Mouse (Mus musculus) hindlimb bud, embryonic 11.5 days (tissue): ENCODE results near the gene Dlst.

Experiments
- DNase-seq: peaks from one replicate; pipeline ENCODE4 v3.0.0-alpha.2; 2012; ENCODE audit warnings: low read depth, low spot score; ENCODE audit errors: extremely low spot score

Dlst gene

GRCm38 (mm10) chr12:85146881-85147280, 36.2 kb downstream of the Dlst start:
- no peak for DNase-seq

GRCm38 (mm10) chr12:85150321-85151001, 39.8 kb downstream of the Dlst start:
- no peak for DNase-seq

DNA sequence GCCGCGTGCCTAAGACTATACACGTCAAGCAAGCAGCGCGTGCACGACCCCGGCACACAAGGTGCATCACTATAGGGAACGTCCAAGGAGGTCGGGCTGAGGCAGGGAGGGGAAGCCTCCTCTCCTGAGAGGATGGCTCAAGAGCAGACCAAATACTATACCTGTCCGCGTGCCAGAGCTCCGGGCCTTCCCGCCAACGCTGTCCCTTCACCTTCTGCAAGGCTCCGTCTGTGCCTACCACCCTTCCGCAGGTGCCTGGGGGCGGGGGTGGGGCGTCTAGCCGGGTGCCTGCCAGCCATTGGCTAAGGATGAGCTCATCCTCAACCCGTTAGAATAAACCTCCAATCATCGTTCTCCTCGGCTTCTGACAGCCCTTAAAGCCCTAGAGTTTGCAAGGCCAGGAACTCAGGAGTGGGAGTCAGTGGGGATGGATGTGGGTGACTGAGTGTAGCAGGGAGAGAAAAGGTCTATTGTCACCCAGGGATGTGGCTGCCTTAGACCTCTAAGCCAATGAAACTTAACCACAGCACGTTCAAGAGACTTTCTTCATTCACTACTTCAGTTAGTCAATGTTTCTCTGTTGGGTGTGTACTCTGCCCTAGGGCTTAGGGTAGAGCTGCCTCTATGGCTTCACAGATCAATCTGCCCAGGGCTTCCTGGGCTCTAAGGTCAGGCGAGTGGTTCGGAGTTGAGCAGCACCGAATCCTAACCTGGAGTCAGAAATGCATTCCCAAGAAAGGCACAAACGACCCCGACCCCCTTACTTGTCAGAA, 40.6 kb downstream of the Dlst start, which contains the start of gene Rps6kl1:
Gene Rps6kl1 (minus strand): TSS at position 263 of the 773 bp plus-strand sequence.
- DNase-seq: no peak

GRCm38 (mm10) chr12:85153011-85153410, 42.4 kb downstream of the Dlst start:
- no peak for DNase-seq

- DNase-seq: no peak
These were observed 45.7 kb downstream of the Dlst start for GRCm38 (mm10) chr12:85156324-85156723.

DNA sequence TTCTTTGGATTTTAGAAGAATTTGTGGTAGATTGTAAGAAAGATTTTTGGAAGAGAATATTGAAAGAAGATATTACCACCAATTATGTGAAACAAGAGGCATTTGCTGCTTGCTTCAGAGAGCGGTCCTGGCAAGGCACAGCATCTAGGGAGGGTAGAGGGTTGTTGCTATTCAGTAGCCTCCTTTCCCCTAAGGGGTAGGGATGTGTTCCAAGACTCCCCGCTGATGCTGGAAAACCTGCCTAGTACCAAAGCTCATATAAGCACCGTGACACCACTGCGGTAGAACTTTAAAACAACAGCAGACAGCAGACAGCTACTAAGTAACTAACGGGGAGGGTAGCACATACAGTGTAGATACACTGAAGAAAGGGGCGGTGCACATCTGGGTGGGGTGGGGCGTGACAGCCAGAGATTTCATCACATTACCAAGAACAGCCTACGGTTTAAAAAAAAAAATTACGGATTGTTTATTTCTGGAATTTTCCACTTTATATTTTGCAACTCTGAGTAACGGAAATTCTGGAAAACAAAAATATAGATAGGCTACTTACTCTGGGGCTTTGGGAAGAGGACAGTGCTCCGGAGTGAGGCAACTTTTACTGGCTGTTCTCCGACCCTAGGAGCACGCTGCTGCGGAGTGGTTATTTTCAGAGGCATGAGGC, 47.3 kb downstream of the Dlst start:
- no peak for DNase-seq

DNA sequence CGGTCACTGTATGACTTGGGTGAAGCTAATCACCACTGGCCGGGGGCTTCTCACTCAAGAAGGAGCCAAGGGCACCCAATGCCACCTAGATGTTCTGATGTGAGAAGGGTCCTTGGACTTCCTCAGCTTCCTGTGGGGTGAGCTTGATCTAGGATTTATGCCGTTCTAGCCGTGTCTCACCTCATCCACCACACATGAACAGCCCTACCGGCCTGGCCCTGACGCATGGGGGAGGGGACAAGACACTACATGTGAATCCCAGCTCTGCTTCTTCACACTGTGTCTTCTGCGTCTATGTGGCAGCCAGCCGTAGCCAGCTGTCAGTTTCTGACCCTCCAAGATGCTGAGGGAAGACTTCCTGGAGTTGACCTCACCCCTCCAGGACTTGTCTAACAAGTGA, 48.2 kb downstream of the Dlst start:
- DNase-seq: no peak

DNA sequence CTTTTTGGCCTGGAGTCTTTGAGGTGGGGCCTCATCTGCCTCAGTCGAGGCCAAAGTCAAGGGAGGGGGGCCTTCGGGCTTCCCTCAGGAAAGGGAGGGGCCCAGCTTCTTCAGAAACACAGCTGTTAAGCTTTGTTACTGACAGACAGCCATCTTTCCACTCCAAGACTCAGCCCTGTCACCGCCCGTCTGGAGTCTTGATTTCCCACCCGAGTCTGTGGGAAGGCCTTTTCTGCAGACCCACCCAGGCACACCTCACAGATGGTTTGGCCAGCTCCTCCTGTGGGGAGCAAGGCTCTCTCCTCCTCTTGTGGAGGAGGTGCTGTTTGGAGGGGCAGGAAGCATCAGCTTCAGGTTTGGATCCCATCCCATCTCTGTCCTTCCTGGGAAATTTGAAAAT, 49.0 kb downstream of the Dlst start:
- DNase-seq: no peak

- DNase-seq: no peak
These were observed 54.4 kb downstream of the Dlst start for GRCm38 (mm10) chr12:85164996-85165395.

DNA sequence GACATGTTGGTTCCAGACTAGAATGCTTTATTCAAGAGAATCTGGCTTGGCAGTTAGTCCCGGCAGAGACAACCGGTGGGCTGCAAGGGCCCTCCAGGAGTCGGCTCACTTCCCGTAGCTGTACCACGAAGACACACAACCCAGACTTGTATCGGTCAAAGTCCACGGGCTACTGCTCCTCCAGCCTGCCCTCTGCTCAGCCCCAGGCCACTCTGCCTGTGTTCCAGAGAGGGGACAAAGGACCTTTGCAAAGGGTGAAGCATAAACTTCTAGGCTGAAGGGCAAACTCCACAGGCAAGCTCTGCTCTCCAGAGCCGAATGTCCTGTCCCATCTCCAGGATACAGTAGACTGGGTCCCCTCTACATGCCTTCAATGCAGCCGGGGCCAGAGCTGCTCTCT, 56.0 kb downstream of the Dlst start:
- DNase-seq: no peak

GRCm38 (mm10) chr12:85169117-85169858, 58.7 kb downstream of the Dlst start:
- DNase-seq: peak; percentile 49

- no peak for DNase-seq
These were observed 59.2 kb downstream of the Dlst start for GRCm38 (mm10) chr12:85169877-85170276.

DNA sequence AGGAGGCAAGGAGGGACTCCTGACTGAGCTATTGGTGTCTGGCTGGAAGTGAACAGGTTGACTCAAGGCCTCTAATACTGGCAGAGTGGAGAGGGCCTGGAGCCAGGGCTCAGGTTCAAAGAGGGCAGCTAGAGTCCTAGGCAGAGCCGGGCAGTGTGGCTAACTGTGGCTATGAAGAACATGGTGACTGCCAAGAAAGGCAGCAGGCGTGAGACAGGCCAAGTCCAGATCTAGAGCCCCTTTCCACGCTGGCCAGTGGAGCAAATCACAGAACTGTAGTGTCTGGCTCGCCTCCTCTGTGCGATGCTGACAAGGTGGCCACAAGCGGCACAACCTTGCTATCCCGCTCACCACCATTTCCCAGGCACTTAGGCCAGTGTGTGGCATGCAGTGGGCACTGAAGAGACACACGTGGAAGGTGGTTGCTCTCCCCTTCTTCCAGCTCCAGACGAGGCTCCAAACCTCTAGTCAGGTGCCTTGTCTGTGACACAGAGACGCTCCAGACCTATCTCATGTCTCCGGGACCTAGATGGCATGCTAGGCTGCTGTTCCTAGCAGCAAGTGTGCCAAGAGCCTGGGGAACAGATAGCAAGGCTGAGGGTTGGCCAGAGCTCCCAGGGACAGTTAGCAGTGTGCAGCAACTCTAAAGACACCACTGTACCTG, 59.8 kb downstream of the Dlst start:
- no peak for DNase-seq

DNA sequence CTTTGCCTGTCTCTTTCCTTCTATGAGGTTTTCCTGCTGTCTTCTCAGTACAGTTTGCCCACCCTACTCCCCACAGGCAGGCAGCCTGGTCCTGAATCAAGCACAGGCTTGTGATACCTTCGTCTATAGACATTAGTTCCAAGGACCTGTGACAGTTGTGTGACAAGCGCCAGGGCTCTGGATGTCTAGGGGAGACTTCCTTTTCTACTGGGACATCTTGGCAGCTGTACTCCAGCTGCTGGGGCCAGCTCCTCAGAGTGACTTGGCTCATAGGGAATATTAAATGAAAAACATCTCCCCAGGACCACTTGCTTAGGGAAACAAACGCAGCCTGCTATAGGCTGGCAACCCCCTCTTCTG, 60.3 kb downstream of the Dlst start:
- DNase-seq: no peak

- DNase-seq: no peak
These were observed 63.4 kb downstream of the Dlst start for GRCm38 (mm10) chr12:85174016-85174415.

DNA sequence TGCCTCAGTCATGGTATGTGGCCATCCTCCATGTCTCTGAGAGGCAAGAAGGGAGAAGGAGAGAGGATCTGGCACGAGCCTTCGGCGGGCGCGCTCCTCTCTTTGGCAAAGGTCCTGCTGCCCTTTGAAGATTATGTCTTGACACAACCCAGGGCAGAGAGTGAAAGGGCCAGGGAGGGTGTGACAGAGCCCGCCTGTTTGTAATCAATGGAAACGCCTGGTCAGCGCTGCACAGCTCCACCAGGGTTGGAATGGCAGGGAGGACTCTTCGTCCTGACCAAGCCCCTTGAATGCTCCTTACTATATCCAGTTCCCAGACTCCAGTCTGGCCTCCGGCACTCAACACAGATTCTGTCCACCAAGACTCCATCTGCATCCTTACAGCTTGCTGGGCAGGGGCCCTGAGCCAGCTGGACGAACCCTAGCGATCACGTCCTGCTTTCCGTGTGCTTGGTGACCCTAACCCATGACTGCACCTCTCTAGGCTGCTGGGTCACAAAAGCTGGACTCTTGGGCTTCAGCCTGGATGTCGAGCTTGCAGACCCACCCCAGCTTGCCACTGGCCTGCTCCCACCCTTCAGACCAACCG, 64.5 kb downstream of the Dlst start:
- DNase-seq: no peak

DNA sequence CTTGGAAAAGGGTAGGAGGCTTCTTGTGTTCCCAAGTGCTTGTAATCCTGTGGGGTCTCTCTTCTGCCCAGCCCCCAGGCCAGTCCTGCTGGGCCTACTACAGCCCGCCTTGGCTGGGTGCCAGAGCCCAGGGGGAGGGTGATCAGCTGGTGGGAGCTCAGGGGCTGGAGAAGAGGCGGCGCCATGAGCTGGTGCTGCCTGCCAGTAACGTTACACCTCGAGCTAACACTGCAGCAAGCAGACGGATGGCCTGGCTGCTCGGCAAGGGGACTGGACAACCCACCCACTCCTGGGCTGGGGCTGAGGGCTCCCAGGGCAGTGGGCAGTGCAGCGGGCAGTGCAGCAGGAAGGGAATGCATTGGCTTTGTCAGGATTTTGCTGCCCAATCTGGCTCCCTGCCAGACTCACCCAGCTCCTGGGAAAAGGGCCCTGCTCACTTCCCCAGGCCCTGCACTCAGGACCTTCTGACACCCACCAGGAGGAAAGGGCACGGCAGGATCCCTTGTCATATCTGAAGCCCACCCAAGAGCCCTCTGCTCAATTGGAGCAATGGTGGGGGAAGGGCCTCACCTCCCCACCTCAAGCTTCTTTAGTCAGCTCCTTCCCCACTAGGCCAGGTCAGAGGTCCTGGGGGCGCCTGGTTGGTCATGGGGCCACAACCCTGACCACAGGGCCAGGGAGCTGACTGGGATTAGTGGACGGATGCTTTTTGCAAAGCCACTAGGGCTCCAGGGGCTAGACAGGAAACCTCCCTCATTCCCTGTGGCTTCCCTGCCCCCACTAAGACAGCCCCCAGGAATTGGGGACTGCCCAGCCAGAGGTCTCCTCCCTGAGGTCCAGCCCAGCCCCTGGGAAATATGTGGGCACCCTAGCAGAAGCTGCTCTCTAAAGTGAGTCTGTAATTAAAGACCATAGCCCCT, 65.6 kb downstream of the Dlst start:
- no peak for DNase-seq

- DNase-seq: no peak
These were observed 66.4 kb downstream of the Dlst start for GRCm38 (mm10) chr12:85176846-85177523.

DNA sequence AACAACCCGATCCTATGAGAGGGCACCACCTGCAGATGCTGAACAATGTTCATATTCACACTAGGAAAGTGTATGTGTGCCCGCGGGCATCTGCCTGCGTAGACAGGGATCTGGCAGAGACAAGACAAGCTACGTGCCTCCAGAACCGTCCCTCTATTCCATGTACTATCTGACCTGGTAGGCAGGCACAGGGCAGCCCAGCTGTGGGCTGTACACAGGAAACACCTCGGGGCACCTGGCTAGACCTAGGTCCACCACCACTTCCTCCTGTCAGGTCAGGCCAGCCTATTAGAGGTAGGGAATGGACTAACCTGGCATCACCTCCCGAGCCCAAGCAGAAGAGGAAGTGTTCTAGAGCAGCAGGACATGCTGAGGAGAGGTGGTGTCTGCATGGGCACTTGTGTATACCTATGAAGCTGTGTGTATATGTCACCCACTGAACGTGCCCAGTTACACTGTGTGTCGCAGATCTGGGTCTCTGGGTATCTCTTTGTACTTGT, 67.2 kb downstream of the Dlst start, which contains the start of gene Pgf:
Gene Pgf (minus strand): TSS at position 51 of the 500 bp plus-strand sequence.
- no peak for DNase-seq
